Mouse (Mus musculus): Measurements from ENCODE around the gene Hebp1. TPM values are rescaled to one million over a fixed set of nuclear protein-coding genes. Genes with fewer than 3 reads are reported as not detected.

Hebp1 gene
- 2.8 and 3.6 TPM in 2 replicates for polyA plus RNA-seq (2016; fragmentation: Nextera tagmentation; extraction: Ambion mirVana)

DNA sequence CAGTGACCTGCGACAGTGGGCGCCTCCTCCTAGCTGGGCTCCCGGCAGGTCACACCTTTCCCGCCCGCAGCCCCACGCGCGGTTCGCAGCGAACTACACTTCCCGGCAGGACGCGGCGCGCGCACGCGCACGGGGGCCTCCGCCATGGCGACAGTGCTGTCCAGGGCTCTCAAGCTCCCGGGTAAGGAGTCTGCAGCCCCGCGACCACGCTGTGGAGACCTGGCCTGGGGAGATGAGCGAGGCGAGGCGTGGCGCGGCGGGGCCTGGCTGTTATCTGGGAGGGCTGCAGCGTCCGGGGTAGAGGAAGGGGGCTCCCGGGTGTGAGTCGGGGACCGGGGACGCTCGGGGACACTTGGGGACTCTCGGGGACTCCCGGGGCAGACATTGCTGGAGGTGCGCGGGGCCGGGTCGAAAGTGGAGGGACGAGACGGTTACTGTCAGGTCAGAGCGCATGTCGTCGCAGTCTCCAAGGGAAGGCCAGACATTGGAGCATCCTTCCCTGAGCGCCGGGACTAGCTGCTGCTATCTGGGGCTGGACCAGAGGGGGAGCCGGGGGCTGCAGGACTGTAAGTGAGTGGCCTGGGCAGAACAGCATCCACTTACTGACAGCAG, at the start of gene Hebp1, which contains the start of gene Fam234b:
Hebp1 (minus strand) TSS at position 102 of the 612 bp plus-strand sequence.
Fam234b (plus strand) TSS at position 57 of the 612 bp plus-strand sequence.
- under 1% methylated on average over 52 of the region's 52 CpGs for WGBS
- peak; percentile 94 for ATAC-seq (ENCODE audit: low FRiP score)
- no peaks in the 10 kb centered on the region for H3K9me3 ChIP-seq
- H3K27me3 ChIP-seq, result peaks cover 6% of the 10 kb centered on the region
- H3K4me2 ChIP-seq, result peak within 1 kb of the TSS; percentile 90
- peaks cover 16% of the 10 kb centered on the region for H3K4me1 ChIP-seq
- peak within 1 kb of the TSS; percentile 76 for H3K9ac ChIP-seq
- H3K27ac ChIP-seq, result peak within 1 kb of the TSS; percentile 48
- peak within 1 kb of the TSS; percentile 71 for H3K4me3 ChIP-seq (replicated peaks)
- H3K36me3 ChIP-seq (replicated peaks), result no peaks in the 10 kb centered on the region

DNA sequence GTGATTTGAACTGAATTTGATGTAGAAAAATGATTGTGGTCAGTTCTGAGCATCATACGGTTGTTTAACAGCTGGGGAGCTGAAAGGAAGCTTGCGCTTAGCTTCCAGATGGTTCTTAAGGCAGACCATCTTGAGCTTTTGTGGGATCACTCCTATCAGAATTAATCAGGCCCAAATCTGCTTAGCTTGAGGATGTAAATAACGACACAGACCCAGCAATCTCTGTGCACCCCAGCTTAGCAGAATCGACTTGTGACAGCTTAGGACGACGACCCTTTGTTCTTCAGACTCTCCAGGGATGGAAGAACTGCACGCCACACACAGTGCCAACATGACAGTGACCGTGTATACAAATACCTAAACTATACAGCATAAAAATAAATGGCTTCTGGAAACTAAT, 47.8 kb upstream of the Hebp1 start:
- H3K27ac ChIP-seq, result no peak overlapping the region
- no peaks in the 10 kb centered on the region; the same call in 1 of the 2 replicates for H3K4me1 ChIP-seq
- ATAC-seq (ENCODE audit: low FRiP score), result no peak
- no peaks in the 10 kb centered on the region for H3K9me3 ChIP-seq
- H3K9ac ChIP-seq, result no peak overlapping the region
- H3K4me2 ChIP-seq, result no peak overlapping the region
- peaks cover 9% of the 10 kb centered on the region; the same call in 1 of the 2 replicates for H3K27me3 ChIP-seq
- no peaks in the 10 kb centered on the region for H3K36me3 ChIP-seq (replicated peaks)
- no peak overlapping the region for H3K4me3 ChIP-seq (replicated peaks)
- WGBS, result 62% methylated on average over 8 of the region's 8 CpGs

DNA sequence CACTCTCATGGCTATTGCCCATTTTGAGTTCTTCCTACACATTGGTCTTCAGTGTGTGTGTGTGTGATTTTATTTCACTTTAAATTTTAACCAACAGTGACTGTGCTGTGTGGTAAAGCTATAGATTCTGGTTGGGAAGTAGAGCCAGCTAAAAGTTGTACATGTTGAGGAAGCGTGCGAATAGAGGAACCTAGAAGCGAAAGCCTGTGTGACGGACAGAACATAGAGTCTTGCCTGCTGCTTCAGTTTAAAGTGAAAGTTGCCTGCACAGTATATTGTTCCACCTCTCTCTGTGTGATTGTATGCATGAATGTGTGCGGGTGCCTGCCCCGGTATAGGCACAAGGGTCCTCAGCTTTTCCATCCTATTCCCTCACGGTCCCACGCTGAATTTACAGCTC, 42.5 kb upstream of the Hebp1 start:
- Histone ChIP-seq H3K9ac (no peak overlapping the region), H3K27me3 (no peaks in the 10 kb centered on the region), H3K9me3 (no peaks in the 10 kb centered on the region), H3K36me3 (replicated peaks) (peaks cover 14% of the 10 kb centered on the region), H3K4me2 (no peak overlapping the region), H3K4me3 (replicated peaks) (no peak overlapping the region), H3K27ac (no peak overlapping the region), H3K4me1 (no peaks in the 10 kb centered on the region)
- no peak for ATAC-seq (ENCODE audit: low FRiP score)
- 95% methylated on average over 8 of the region's 8 CpGs for WGBS

DNA sequence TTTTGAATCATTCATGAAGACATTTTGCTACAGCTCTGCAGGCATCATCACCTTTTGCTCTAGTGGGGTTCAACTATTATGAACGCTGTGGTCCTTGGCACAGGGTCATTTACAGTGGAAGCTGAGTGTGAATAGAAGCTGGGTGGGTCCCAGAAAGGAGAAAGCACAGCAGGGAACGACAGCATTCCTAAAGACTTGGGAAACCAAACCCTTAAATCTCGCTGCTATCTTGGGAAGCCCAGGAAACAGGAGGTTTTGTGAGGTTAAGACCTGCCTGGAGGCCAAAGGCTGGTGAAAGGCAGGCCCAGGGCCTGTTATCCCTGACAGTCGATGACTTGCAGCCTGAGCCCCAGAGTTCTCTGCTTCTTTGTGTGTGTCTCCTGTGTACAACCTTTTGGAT, 40.4 kb upstream of the Hebp1 start:
- ATAC-seq (ENCODE audit: low FRiP score), result no peak
- H3K27ac ChIP-seq, result no peak overlapping the region
- no peaks in the 10 kb centered on the region for H3K9me3 ChIP-seq
- no peak overlapping the region for H3K4me3 ChIP-seq (replicated peaks)
- no peak overlapping the region for H3K4me2 ChIP-seq
- H3K9ac ChIP-seq, result no peak overlapping the region
- H3K36me3 ChIP-seq (replicated peaks), result peaks cover 20% of the 10 kb centered on the region
- H3K27me3 ChIP-seq, result no peaks in the 10 kb centered on the region
- 54% methylated on average over 4 of the region's 4 CpGs for WGBS
- no peaks in the 10 kb centered on the region for H3K4me1 ChIP-seq

DNA sequence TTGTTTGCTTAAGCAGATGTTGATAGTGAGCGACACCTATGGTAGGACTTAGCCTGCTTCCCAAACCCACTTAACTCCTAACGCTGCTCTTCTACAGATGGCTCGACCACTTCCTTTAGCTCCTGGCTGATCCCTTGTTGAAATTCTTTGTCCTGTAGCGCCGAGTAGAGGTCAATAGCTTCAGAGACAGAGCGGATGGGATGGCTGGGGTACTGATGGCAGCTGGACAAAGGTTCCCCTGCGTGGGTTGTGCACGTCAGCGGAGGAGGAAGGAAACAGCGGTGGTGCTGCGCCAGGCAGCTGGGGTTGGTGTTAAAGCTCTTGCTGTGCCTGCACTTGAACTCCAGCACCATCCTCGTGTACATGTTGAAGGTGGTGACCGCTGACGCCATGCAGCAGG, 39.5 kb upstream of the Hebp1 start:
- no peak for ATAC-seq (ENCODE audit: low FRiP score)
- Histone ChIP-seq H3K4me2 (no peak overlapping the region), H3K9ac (no peak overlapping the region), H3K4me1 (no peaks in the 10 kb centered on the region), H3K36me3 (replicated peaks) (peaks cover 29% of the 10 kb centered on the region), H3K27ac (no peak overlapping the region), H3K27me3 (no peaks in the 10 kb centered on the region), H3K9me3 (no peaks in the 10 kb centered on the region), H3K4me3 (replicated peaks) (no peak overlapping the region)
- WGBS, result 83% methylated on average over 14 of the region's 14 CpGs

DNA sequence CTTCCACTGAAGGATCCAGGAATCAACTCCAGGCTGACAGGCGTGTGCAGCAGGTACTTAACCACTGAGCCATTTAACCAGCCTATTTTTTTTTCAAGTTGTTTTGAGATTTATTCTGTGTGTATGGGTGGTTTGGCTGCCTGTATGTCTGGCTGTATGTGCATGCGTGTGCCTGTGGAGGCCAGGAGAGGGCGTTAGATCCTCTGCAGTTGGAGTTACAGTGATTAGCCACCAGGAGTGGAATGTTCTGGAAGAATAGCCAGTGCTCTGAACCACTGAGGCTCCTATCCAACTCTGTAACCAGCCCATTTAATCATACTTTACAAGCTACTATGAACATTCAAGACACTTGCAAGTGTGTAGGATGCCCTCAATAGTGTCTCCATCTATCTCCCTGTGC, 38.8 kb upstream of the Hebp1 start:
- no peak overlapping the region for H3K4me3 ChIP-seq (replicated peaks)
- 89% methylated on average over 3 of the region's 3 CpGs for WGBS
- no peaks in the 10 kb centered on the region for H3K27me3 ChIP-seq
- H3K9ac ChIP-seq, result no peak overlapping the region
- no peak for ATAC-seq (ENCODE audit: low FRiP score)
- peaks cover 35% of the 10 kb centered on the region for H3K36me3 ChIP-seq (replicated peaks)
- H3K4me1 ChIP-seq, result no peaks in the 10 kb centered on the region
- no peak overlapping the region for H3K27ac ChIP-seq
- no peaks in the 10 kb centered on the region for H3K9me3 ChIP-seq
- no peak overlapping the region for H3K4me2 ChIP-seq

DNA sequence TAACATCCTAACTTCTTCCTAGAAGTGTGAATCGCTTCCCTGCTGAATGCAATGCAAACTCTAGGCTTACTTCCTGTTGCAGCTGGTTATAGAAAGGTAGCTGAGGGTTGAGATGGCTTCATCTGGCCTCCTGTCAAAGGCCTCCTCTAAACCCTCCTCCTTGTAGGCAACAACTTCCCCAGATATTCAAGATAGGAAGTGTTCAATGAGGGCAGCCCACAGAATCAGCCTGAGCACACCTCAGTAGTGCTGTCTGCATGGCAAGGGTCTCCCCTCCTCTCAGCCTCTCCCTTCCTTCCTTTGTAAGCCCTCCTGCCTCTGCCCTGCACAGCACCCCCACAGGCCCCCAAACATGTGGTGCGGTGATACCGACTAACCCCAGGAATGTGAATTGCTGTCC, 37.9 kb upstream of the Hebp1 start:
- no peaks in the 10 kb centered on the region for H3K4me1 ChIP-seq
- no peak overlapping the region for H3K4me3 ChIP-seq (replicated peaks)
- H3K27me3 ChIP-seq, result no peaks in the 10 kb centered on the region
- no peak for ATAC-seq (ENCODE audit: low FRiP score)
- H3K36me3 ChIP-seq (replicated peaks), result peaks cover 38% of the 10 kb centered on the region
- no peak overlapping the region for H3K9ac ChIP-seq
- 96% methylated on average over 3 of the region's 3 CpGs for WGBS
- no peaks in the 10 kb centered on the region for H3K9me3 ChIP-seq
- no peak overlapping the region for H3K4me2 ChIP-seq
- no peak overlapping the region for H3K27ac ChIP-seq

DNA sequence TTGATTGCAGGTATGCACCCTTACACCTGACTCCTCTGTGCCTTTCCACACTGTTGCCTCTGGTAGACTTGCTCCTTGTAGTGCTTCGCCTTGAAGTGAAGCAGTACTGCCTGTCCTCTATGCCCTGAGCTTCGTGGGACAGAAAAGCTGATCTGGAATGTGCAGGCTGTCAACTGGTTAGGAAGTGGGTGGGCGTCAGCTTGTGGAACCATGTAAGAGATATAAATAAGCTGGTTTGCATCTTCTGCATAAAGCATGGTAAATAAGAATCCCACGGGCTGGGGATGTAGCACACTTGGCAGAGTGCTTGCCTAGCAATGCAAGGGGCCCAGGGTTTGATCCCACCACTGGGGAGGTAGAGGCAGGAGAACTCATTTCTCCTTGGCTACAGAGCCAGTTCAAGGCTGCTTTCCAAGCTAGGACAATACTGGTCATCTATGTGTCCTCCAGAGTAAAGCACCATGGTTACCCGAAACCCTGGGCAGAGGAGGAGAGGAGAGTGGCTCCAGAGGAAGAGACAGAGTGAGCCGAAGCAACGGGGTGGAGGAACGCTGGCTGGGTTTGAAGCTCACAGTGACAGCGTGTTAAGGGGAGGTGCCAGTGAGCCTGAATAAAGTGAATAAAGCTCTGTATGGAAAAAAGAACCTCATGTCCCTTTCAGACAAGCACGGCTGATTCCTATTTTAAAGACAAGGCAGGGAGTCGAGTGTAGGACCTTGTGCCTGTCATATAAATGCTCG, 34.8 kb upstream of the Hebp1 start:
- H3K4me3 ChIP-seq (replicated peaks), result no peak overlapping the region
- H3K9ac ChIP-seq, result no peak overlapping the region
- H3K27ac ChIP-seq, result no peak overlapping the region
- WGBS, result 80% methylated on average over 12 of the region's 12 CpGs
- no peak for ATAC-seq (ENCODE audit: low FRiP score)
- H3K4me2 ChIP-seq, result no peak overlapping the region
- H3K9me3 ChIP-seq, result no peaks in the 10 kb centered on the region
- peaks cover 7% of the 10 kb centered on the region for H3K4me1 ChIP-seq
- H3K27me3 ChIP-seq, result no peaks in the 10 kb centered on the region
- peaks cover 38% of the 10 kb centered on the region for H3K36me3 ChIP-seq (replicated peaks)

DNA sequence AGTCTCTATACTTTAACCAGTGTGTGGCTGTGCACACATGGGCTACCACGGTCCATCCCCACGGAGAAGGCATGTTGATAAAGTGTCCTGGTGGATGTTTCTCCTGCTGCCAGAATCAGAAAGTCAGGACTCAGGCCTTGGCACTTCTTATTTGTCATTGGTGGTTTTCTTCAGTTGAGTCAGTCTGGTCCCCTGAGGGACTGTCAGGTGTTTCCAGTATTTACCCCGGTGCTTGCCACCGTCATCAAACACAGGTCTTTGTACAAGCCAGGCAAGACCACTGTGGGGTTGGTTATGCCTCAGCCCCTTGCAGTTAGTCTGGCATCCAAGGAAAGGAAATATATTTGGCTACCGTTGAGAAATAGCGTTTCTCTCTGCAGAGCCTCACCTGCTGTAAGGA, 32.8 kb upstream of the Hebp1 start:
- Histone ChIP-seq H3K4me3 (replicated peaks) (no peak overlapping the region), H3K4me1 (peaks cover 7% of the 10 kb centered on the region), H3K4me2 (no peak overlapping the region), H3K9ac (no peak overlapping the region), H3K36me3 (replicated peaks) (peaks cover 33% of the 10 kb centered on the region), H3K27me3 (no peaks in the 10 kb centered on the region), H3K27ac (no peak overlapping the region), H3K9me3 (no peaks in the 10 kb centered on the region)
- WGBS, result 90% methylated on average over 6 of the region's 6 CpGs
- no peak for ATAC-seq (ENCODE audit: low FRiP score)

DNA sequence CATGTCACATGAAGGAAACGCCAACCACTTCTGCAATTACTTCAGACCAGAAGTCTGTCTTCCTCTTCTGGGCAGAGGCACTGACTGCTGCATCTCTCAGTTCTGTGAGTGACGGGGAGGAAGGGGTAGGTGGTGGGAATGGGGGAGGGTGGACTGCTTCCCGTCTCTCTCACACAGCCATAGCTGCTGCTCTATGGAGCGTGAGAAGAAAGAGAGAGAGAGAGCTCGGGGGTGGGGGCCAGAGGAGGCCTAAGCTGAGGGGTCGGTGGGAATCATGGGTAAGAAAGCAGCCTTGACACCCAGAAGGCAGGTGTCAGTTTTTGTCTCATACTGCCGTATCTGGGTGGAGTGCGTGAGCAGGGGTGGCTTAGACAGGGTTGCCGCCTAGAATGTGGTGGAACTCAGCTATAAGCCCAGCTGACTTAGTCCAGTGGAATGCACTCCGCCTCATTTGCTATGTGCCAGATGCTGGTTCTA, 30.7 kb upstream of the Hebp1 start:
- H3K27me3 ChIP-seq, result no peaks in the 10 kb centered on the region
- H3K4me2 ChIP-seq, result no peak overlapping the region
- no peak overlapping the region for H3K4me3 ChIP-seq (replicated peaks)
- no peak overlapping the region for H3K27ac ChIP-seq
- peak; percentile 66 for ATAC-seq (ENCODE audit: low FRiP score)
- peaks cover 34% of the 10 kb centered on the region for H3K36me3 ChIP-seq (replicated peaks)
- 37% methylated on average over 10 of the region's 10 CpGs for WGBS
- no peaks in the 10 kb centered on the region for H3K9me3 ChIP-seq
- no peak overlapping the region for H3K9ac ChIP-seq
- peaks cover 14% of the 10 kb centered on the region for H3K4me1 ChIP-seq

DNA sequence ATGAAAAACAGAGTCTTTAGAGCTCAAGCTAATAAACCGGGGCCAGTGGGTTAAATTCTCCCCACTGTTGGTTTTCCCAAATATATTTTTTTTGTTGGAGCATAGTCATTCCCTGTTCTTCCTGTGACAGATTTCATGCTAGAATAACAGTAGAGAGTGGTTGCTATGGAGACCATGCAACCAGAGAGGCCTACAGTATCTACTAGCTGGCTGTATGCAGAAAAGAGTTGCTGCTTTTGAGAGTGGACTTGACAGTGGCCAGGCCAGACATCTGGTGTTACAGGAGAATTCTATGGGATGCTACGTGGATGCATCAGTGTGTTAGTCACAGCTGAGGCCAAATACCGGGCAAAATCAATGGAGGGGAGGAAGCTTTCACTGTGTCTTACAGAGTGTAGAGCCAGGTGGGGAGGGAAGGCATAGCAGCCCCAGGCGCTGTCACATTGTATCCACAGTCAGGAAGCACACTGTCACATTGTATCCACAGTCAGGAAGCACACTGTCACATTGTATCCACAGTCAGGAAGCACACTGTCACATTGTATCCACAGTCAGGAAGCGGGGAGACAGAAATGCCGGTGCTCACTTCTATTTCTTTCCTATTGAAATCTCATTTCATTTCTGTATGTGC, 26.1 kb upstream of the Hebp1 start:
- Histone ChIP-seq H3K9me3 (no peaks in the 10 kb centered on the region), H3K4me2 (no peak overlapping the region), H3K4me1 (peaks cover 16% of the 10 kb centered on the region), H3K36me3 (replicated peaks) (peaks cover 21% of the 10 kb centered on the region), H3K27me3 (no peaks in the 10 kb centered on the region), H3K4me3 (replicated peaks) (no peak overlapping the region), H3K9ac (no peak overlapping the region), H3K27ac (peak overlapping the region; percentile 32; the same call in 1 of the 2 replicates)
- peak; percentile 45; the same call in 1 of the 2 replicates for ATAC-seq (ENCODE audit: low FRiP score)
- 71% methylated on average over 6 of the region's 6 CpGs for WGBS

DNA sequence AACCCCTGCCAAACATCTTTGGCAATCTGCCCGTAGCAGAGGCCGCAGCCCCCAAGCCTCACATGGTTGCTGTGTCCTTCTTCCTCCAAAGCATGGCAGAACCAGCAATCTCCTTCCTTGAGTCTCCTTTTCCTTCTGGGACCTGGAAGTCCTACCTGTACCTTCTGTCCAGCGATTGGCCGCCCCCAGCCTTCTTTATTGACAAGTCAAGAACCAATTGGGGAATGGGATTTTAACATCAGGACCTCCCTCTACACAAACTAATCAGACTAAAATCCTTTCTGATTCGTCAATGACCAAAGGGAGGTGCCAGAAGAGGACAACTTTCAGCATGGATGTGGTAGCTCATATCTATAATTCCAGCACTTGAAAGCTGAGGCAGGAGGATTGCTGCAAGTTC, 22.1 kb upstream of the Hebp1 start:
- 88% methylated on average over 5 of the region's 5 CpGs for WGBS
- no peak overlapping the region for H3K27ac ChIP-seq
- no peak overlapping the region for H3K9ac ChIP-seq
- H3K4me2 ChIP-seq, result no peak overlapping the region
- H3K27me3 ChIP-seq, result no peaks in the 10 kb centered on the region
- no peak overlapping the region for H3K4me3 ChIP-seq (replicated peaks)
- peaks cover 8% of the 10 kb centered on the region for H3K4me1 ChIP-seq
- no peaks in the 10 kb centered on the region for H3K9me3 ChIP-seq
- no peak for ATAC-seq (ENCODE audit: low FRiP score)
- peaks cover 14% of the 10 kb centered on the region for H3K36me3 ChIP-seq (replicated peaks)

Measured in forebrain, embryonic 12.5 days (tissue).